Mouse (Mus musculus) stomach, embryonic 14.5 days (tissue): ENCODE measurements around the gene Agrp. TPM values are rescaled to one million over a fixed set of nuclear protein-coding genes. Genes with fewer than 3 reads are reported as not detected.

Experiments
- ATAC-seq: fragments of 200-750 bp; cut with Nextera tagmentation; 2 replicates; pipeline ENCODE4 v1.8.0; 2017; ENCODE audit warnings: low read depth, moderate TSS enrichment; ENCODE audit not compliant: insufficient number of reproducible peaks, insufficient read depth, low FRiP score
- H3K27ac ChIP-seq: fragments of 300-500 bp; sonication (generic); 2 replicates; pipeline ENCODE4 v1.5.1; 2014; ENCODE audit warnings: mild to moderate bottlenecking, low read length, moderate library complexity, mixed read lengths
- H3K27me3 ChIP-seq: fragments of 300-500 bp; sonication (generic); 2 replicates; pipeline ENCODE4 v1.6.1; 2014; ENCODE audit warnings: low read length, control low read depth, mixed read lengths; ENCODE audit not compliant: control insufficient read depth, insufficient read depth
- H3K36me3 ChIP-seq: fragments of 300-500 bp; sonication (generic); 2 replicates; pipeline ENCODE4 v1.6.1; 2014; ENCODE audit warnings: mild to moderate bottlenecking, control low read depth, low read length, moderate library complexity, mixed read lengths; ENCODE audit not compliant: control insufficient read depth, insufficient read depth
- H3K4me1 ChIP-seq: fragments of 300-500 bp; sonication (generic); 2 replicates; pipeline ENCODE4 v1.6.1; 2014; ENCODE audit warnings: low read length, control low read depth, mixed read lengths; ENCODE audit not compliant: control insufficient read depth, insufficient read depth
- H3K4me2 ChIP-seq: fragments of 300-500 bp; sonication (generic); replicated peaks from 2 replicates; pipeline ENCODE4 v1.6.1; 2014; ENCODE audit warnings: low read depth, low read length, control low read depth
- H3K4me3 ChIP-seq: fragments of 300-500 bp; sonication (generic); 2 replicates; pipeline ENCODE4 v1.5.1; 2014; ENCODE audit warnings: low read depth, low read length, control low read depth
- H3K9ac ChIP-seq: fragments of 300-500 bp; sonication (generic); replicated peaks from 2 replicates; pipeline ENCODE4 v1.6.1; 2014; ENCODE audit warnings: low read depth, mild to moderate bottlenecking, control low read depth, low read length, moderate library complexity, mixed read lengths
- H3K9me3 ChIP-seq: fragments of 300-500 bp; sonication (generic); 2 replicates; pipeline ENCODE4 v1.6.1; 2016; ENCODE audit warnings: low read depth, low read length, control low read depth; ENCODE audit not compliant: control insufficient read depth
- WGBS: fragments of 180-500 bp; shearing (Covaris S2); extraction: QIAGEN DNeasy Blood & Tissue Kit; methylation state at CpG from one replicate; pipeline ENCODE4 v1.1.7; 2014; 5-methylcytosine and 5-hydroxymethylcytosine counted together
- polyA plus RNA-seq: library from polyadenylated mRNA; unstranded; fragments of >200 nt; fragmentation: Nextera tagmentation; extraction: Ambion mirVana; gene quantifications from 2 replicates; pipeline ENCODE4 v1.2.1, GENCODE M21; 2014

Agrp gene
- polyA plus RNA-seq, 1 experiment from 2014 or later = 1.5 TPM

GRCm38 (mm10) chr8:105601301-105601700 is 35.9 kb downstream of the Agrp start:
- WGBS = 72% methylated on average over 5 of the region's 5 CpGs
- Histone ChIP-seq H3K4me3 (no peak overlapping the region), H3K9ac (no peak overlapping the region), H3K36me3 (no peaks in the 10 kb centered on the region), H3K27me3 (no peaks in the 10 kb centered on the region), H3K4me2 (no peak overlapping the region), H3K27ac (no peak overlapping the region), H3K9me3 (no peaks in the 10 kb centered on the region), H3K4me1 (peaks cover 5% of the 10 kb centered on the region; the same call in 1 of the 2 replicates)
- no peak for ATAC-seq

GRCm38 (mm10) chr8:105598777-105599176 is 38.4 kb downstream of the Agrp start:
- H3K9me3 ChIP-seq = no peaks in the 10 kb centered on the region
- H3K9ac ChIP-seq = no peak overlapping the region
- no peak overlapping the region for H3K4me2 ChIP-seq
- H3K27me3 ChIP-seq = no peaks in the 10 kb centered on the region
- H3K36me3 ChIP-seq = no peaks in the 10 kb centered on the region
- H3K4me3 ChIP-seq = no peak overlapping the region
- ATAC-seq = no peak
- no peak overlapping the region for H3K27ac ChIP-seq
- WGBS = 74% methylated on average over 6 of the region's 6 CpGs
- peaks cover 6% of the 10 kb centered on the region; the same call in 1 of the 2 replicates for H3K4me1 ChIP-seq

- Histone ChIP-seq H3K4me3 (no peak overlapping the region), H3K36me3 (no peaks in the 10 kb centered on the region), H3K27ac (no peak overlapping the region)
These were observed 40.7 kb downstream of the Agrp start for GRCm38 (mm10) chr8:105596362-105597034.

GRCm38 (mm10) chr8:105594451-105595242 is 42.5 kb downstream of the Agrp start:
- WGBS = 65% methylated on average over 18 of the region's 18 CpGs
- Histone ChIP-seq H3K4me2 (peak overlapping the region; percentile 37), H3K4me1 (peaks cover 6% of the 10 kb centered on the region; the same call in 1 of the 2 replicates), H3K36me3 (no peaks in the 10 kb centered on the region), H3K9me3 (no peaks in the 10 kb centered on the region), H3K27ac (peak overlapping the region; percentile 90), H3K9ac (peak overlapping the region; percentile 25; the same call in 1 of the 2 replicates), H3K4me3 (peak overlapping the region; percentile 22), H3K27me3 (no peaks in the 10 kb centered on the region)
- ATAC-seq = no peak

More at GRCm38 (mm10) chr8:105596362-105597034, 40.7 kb downstream of the Agrp start:
- ATAC-seq = peak; percentile 54
- Histone ChIP-seq H3K27me3 (no peaks in the 10 kb centered on the region), H3K4me1 (peaks cover 6% of the 10 kb centered on the region; the same call in 1 of the 2 replicates), H3K4me2 (peak overlapping the region; percentile 19; the same call in 1 of the 2 replicates), H3K9ac (no peak overlapping the region), H3K9me3 (no peaks in the 10 kb centered on the region)
- 7% methylated on average over 14 of the region's 14 CpGs for WGBS

- 7% methylated on average over 15 of the region's 15 CpGs for WGBS
- H3K4me2 ChIP-seq = peak overlapping the region; percentile 37
- H3K4me1 ChIP-seq = peaks cover 6% of the 10 kb centered on the region; the same call in 1 of the 2 replicates
- no peaks in the 10 kb centered on the region for H3K9me3 ChIP-seq
- no peaks in the 10 kb centered on the region for H3K27me3 ChIP-seq
- H3K9ac ChIP-seq = peak overlapping the region; percentile 25; the same call in 1 of the 2 replicates
- ATAC-seq = peak; percentile 76
- H3K4me3 ChIP-seq = peak overlapping the region; percentile 22
- peak overlapping the region; percentile 90 for H3K27ac ChIP-seq
- no peaks in the 10 kb centered on the region for H3K36me3 ChIP-seq
These were observed 43.3 kb downstream of the Agrp start for GRCm38 (mm10) chr8:105593859-105594258.

GRCm38 (mm10) chr8:105592431-105592830 is 44.8 kb downstream of the Agrp start:
- no peak for ATAC-seq
- Histone ChIP-seq H3K4me1 (peaks cover 6% of the 10 kb centered on the region; the same call in 1 of the 2 replicates), H3K4me2 (no peak overlapping the region), H3K9me3 (no peaks in the 10 kb centered on the region), H3K27me3 (no peaks in the 10 kb centered on the region), H3K27ac (no peak overlapping the region), H3K36me3 (no peaks in the 10 kb centered on the region), H3K9ac (no peak overlapping the region), H3K4me3 (no peak overlapping the region)
- 67% methylated on average over 2 of the region's 2 CpGs for WGBS

GRCm38 (mm10) chr8:105579719-105580118 is 57.5 kb downstream of the Agrp start:
- Histone ChIP-seq H3K9ac (no peak overlapping the region), H3K4me1 (no peaks in the 10 kb centered on the region), H3K4me2 (no peak overlapping the region), H3K9me3 (no peaks in the 10 kb centered on the region), H3K27ac (no peak overlapping the region), H3K27me3 (no peaks in the 10 kb centered on the region), H3K4me3 (no peak overlapping the region), H3K36me3 (no peaks in the 10 kb centered on the region)
- WGBS = 50% methylated on average over 3 of the region's 3 CpGs
- ATAC-seq = no peak

- no peak overlapping the region for H3K4me3 ChIP-seq
These were observed 61.7 kb downstream of the Agrp start for GRCm38 (mm10) chr8:105575538-105575937.

More at GRCm38 (mm10) chr8:105575538-105575937, 61.7 kb downstream of the Agrp start:
- WGBS = 58% methylated on average over 3 of the region's 3 CpGs
- Histone ChIP-seq H3K9me3 (no peaks in the 10 kb centered on the region), H3K27me3 (no peaks in the 10 kb centered on the region), H3K4me1 (no peaks in the 10 kb centered on the region), H3K4me2 (no peak overlapping the region), H3K9ac (no peak overlapping the region), H3K27ac (no peak overlapping the region), H3K36me3 (no peaks in the 10 kb centered on the region)
- ATAC-seq = no peak
